Mouse (Mus musculus): ENCODE measurements at regions not wholly inside any gene's neighbourhood (a gene's known extent, or its start where the extent isn't known, plus 50 kb on each side); places are given as distances from the start of the nearest gene placed in this dataset.

- H3K79me3 ChIP-seq (ENCODE audit: low read depth), result no peaks in the 10 kb centered on the region
- no peaks in the 10 kb centered on the region for H3K36me3 ChIP-seq (ENCODE audit: control insufficient read depth, insufficient read depth)
- H3ac ChIP-seq (ENCODE audit: control insufficient read depth, insufficient read length, low read depth), result no peak overlapping the region
- no peak overlapping the region for H3K4me3 ChIP-seq (ENCODE audit: insufficient read depth, poor library complexity, severe bottlenecking)
- H3K27me3 ChIP-seq (ENCODE audit: control insufficient read depth, insufficient read depth, insufficient read length), result no peaks in the 10 kb centered on the region
- H3K79me2 ChIP-seq (ENCODE audit: control insufficient read depth, insufficient read depth), result no peaks in the 10 kb centered on the region
- TF ChIP-seq CEBPB (IDR thresholded peaks at IDR 0.05; ENCODE audit: low read depth), result no peak
- no peak for TF ChIP-seq USF1 (IDR thresholded peaks at IDR 0.05; ENCODE audit: low read depth)
- no peak for TF ChIP-seq MYOG (IDR thresholded peaks at IDR 0.05; ENCODE audit: control insufficient read depth, extremely low read depth, insufficient read length)
- no peak for TF ChIP-seq CTCF (IDR thresholded peaks at IDR 0.05; ENCODE audit: control insufficient read depth, insufficient read depth, insufficient read length)
- no peak for TF ChIP-seq MAX (IDR thresholded peaks at IDR 0.05)
- TF ChIP-seq MYOD1 (IDR thresholded peaks at IDR 0.05; ENCODE audit: control insufficient read depth, insufficient read length, low read depth), result no peak
Observed at GRCm38 (mm10) chr19:33029688-33030444, 272.6 kb downstream of the Pten start.

- no peak overlapping the region for H3K4me3 ChIP-seq (ENCODE audit: insufficient read depth, poor library complexity, severe bottlenecking)
Observed at GRCm38 (mm10) chr19:33040512-33040911, 283.2 kb downstream of the Pten start.

GRCm38 (mm10) chr19:33040991-33041390, 283.7 kb downstream of the Pten start:
- Histone ChIP-seq H3K79me2 (ENCODE audit: control insufficient read depth, insufficient read depth) (no peaks in the 10 kb centered on the region), H3K27me3 (ENCODE audit: control insufficient read depth, insufficient read depth, insufficient read length) (no peaks in the 10 kb centered on the region), H3ac (ENCODE audit: control insufficient read depth, insufficient read length, low read depth) (no peak overlapping the region), H3K79me3 (ENCODE audit: low read depth) (no peaks in the 10 kb centered on the region), H3K4me3 (ENCODE audit: insufficient read depth, poor library complexity, severe bottlenecking) (no peak overlapping the region), H3K36me3 (ENCODE audit: control insufficient read depth, insufficient read depth) (no peaks in the 10 kb centered on the region)
- TF ChIP-seq MYOD1 (IDR thresholded peaks at IDR 0.05; ENCODE audit: control insufficient read depth, insufficient read length, low read depth) (no peak), CEBPB (IDR thresholded peaks at IDR 0.05; ENCODE audit: low read depth) (no peak), MYOG (IDR thresholded peaks at IDR 0.05; ENCODE audit: control insufficient read depth, extremely low read depth, insufficient read length) (no peak), CTCF (IDR thresholded peaks at IDR 0.05; ENCODE audit: control insufficient read depth, insufficient read depth, insufficient read length) (no peak), MAX (IDR thresholded peaks at IDR 0.05) (no peak), USF1 (IDR thresholded peaks at IDR 0.05; ENCODE audit: low read depth) (no peak), FOSL1 (IDR thresholded peaks at IDR 0.05; ENCODE audit: insufficient read depth, low read length, poor library complexity, severe bottlenecking) (no peak)

More at GRCm38 (mm10) chr19:33040512-33040911, 283.2 kb downstream of the Pten start:
- H3K27me3 ChIP-seq (ENCODE audit: control insufficient read depth, insufficient read depth, insufficient read length), result no peaks in the 10 kb centered on the region
- H3K36me3 ChIP-seq (ENCODE audit: control insufficient read depth, insufficient read depth), result no peaks in the 10 kb centered on the region
- H3K79me2 ChIP-seq (ENCODE audit: control insufficient read depth, insufficient read depth), result no peaks in the 10 kb centered on the region
- TF ChIP-seq CEBPB (IDR thresholded peaks at IDR 0.05; ENCODE audit: low read depth) (no peak), MYOG (IDR thresholded peaks at IDR 0.05; ENCODE audit: control insufficient read depth, extremely low read depth, insufficient read length) (no peak), MYOD1 (IDR thresholded peaks at IDR 0.05; ENCODE audit: control insufficient read depth, insufficient read length, low read depth) (no peak), FOSL1 (IDR thresholded peaks at IDR 0.05; ENCODE audit: insufficient read depth, low read length, poor library complexity, severe bottlenecking) (no peak), MAX (IDR thresholded peaks at IDR 0.05) (no peak), USF1 (IDR thresholded peaks at IDR 0.05; ENCODE audit: low read depth) (no peak), CTCF (IDR thresholded peaks at IDR 0.05; ENCODE audit: control insufficient read depth, insufficient read depth, insufficient read length) (no peak)
- no peaks in the 10 kb centered on the region for H3K79me3 ChIP-seq (ENCODE audit: low read depth)
- H3ac ChIP-seq (ENCODE audit: control insufficient read depth, insufficient read length, low read depth), result no peak overlapping the region

GRCm38 (mm10) chr19:33042760-33043159, 285.5 kb downstream of the Pten start:
- H3K27me3 ChIP-seq (ENCODE audit: control insufficient read depth, insufficient read depth, insufficient read length), result no peaks in the 10 kb centered on the region
- no peak overlapping the region for H3K4me3 ChIP-seq (ENCODE audit: insufficient read depth, poor library complexity, severe bottlenecking)
- no peaks in the 10 kb centered on the region for H3K36me3 ChIP-seq (ENCODE audit: control insufficient read depth, insufficient read depth)
- no peak for TF ChIP-seq USF1 (IDR thresholded peaks at IDR 0.05; ENCODE audit: low read depth)
- TF ChIP-seq MAX (IDR thresholded peaks at IDR 0.05), result no peak
- TF ChIP-seq FOSL1 (IDR thresholded peaks at IDR 0.05; ENCODE audit: insufficient read depth, low read length, poor library complexity, severe bottlenecking), result no peak
- no peak for TF ChIP-seq CEBPB (IDR thresholded peaks at IDR 0.05; ENCODE audit: low read depth)
- no peak for TF ChIP-seq MYOD1 (IDR thresholded peaks at IDR 0.05; ENCODE audit: control insufficient read depth, insufficient read length, low read depth)
- TF ChIP-seq CTCF (IDR thresholded peaks at IDR 0.05; ENCODE audit: control insufficient read depth, insufficient read depth, insufficient read length), result no peak
- no peak for TF ChIP-seq MYOG (IDR thresholded peaks at IDR 0.05; ENCODE audit: control insufficient read depth, extremely low read depth, insufficient read length)
- no peak overlapping the region for H3ac ChIP-seq (ENCODE audit: control insufficient read depth, insufficient read length, low read depth)
- no peaks in the 10 kb centered on the region for H3K79me3 ChIP-seq (ENCODE audit: low read depth)
- no peaks in the 10 kb centered on the region for H3K79me2 ChIP-seq (ENCODE audit: control insufficient read depth, insufficient read depth)

- H3K4me3 ChIP-seq (ENCODE audit: insufficient read depth, poor library complexity, severe bottlenecking), result no peak overlapping the region
- H3K27me3 ChIP-seq (ENCODE audit: control insufficient read depth, insufficient read depth, insufficient read length), result no peaks in the 10 kb centered on the region
- no peak for TF ChIP-seq USF1 (IDR thresholded peaks at IDR 0.05; ENCODE audit: low read depth)
- TF ChIP-seq MYOD1 (IDR thresholded peaks at IDR 0.05; ENCODE audit: control insufficient read depth, insufficient read length, low read depth), result no peak
- TF ChIP-seq MAX (IDR thresholded peaks at IDR 0.05), result no peak
- no peak for TF ChIP-seq CTCF (IDR thresholded peaks at IDR 0.05; ENCODE audit: control insufficient read depth, insufficient read depth, insufficient read length)
- no peak for TF ChIP-seq CEBPB (IDR thresholded peaks at IDR 0.05; ENCODE audit: low read depth)
- no peak for TF ChIP-seq MYOG (IDR thresholded peaks at IDR 0.05; ENCODE audit: control insufficient read depth, extremely low read depth, insufficient read length)
- TF ChIP-seq FOSL1 (IDR thresholded peaks at IDR 0.05; ENCODE audit: insufficient read depth, low read length, poor library complexity, severe bottlenecking), result no peak
- no peaks in the 10 kb centered on the region for H3K36me3 ChIP-seq (ENCODE audit: control insufficient read depth, insufficient read depth)
- no peak overlapping the region for H3ac ChIP-seq (ENCODE audit: control insufficient read depth, insufficient read length, low read depth)
- no peaks in the 10 kb centered on the region for H3K79me3 ChIP-seq (ENCODE audit: low read depth)
- H3K79me2 ChIP-seq (ENCODE audit: control insufficient read depth, insufficient read depth), result no peaks in the 10 kb centered on the region
Observed at GRCm38 (mm10) chr19:33043696-33044095, 286.4 kb downstream of the Pten start.
